Mouse (Mus musculus): Measurements from ENCODE around the gene Tcte1. TPM values are rescaled to one million over a fixed set of nuclear protein-coding genes. Genes with fewer than 3 reads are reported as not detected.

The Tcte1 gene
- polyA plus RNA-seq, 1 experiment from 2014 or later = 1.1 TPM

DNA sequence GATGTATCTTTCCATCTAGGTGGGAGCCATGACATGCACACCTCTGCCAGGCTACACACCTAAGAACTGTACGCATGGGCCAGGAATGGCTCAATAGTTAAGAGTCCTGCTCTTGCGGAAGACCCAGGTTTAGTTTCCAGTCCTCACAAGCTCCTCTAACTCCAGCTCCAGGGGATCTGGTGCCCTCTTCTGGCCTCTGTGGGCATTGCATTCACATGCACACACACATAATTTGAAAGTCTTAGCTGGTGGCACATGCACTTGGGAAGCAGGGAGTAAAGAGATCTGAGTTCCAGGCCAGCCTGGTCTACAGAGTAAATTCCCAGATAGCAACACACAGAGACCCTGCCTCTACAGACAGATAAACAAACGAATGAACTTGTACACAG is 63.2 kb downstream of the Tcte1 start:
- Histone ChIP-seq H3K36me3 (replicated peaks) (peaks cover 38% of the 10 kb centered on the region), H3K27me3 (replicated peaks; ENCODE audit: low read depth, poor library complexity, severe bottlenecking) (no peaks in the 10 kb centered on the region), H3K27ac (replicated peaks) (peak overlapping the region; percentile 87; the same call in 1 of the 2 replicates), H3K9me3 (peaks cover 4% of the 10 kb centered on the region; the same call in 1 of the 2 replicates), H3K4me1 (peaks cover 46% of the 10 kb centered on the region), H3K4me3 (no peak overlapping the region)
- 96% methylated on average over 3 of the region's 3 CpGs for WGBS
- DNase-seq (ENCODE audit: low spot score) = peak; percentile 50

DNA sequence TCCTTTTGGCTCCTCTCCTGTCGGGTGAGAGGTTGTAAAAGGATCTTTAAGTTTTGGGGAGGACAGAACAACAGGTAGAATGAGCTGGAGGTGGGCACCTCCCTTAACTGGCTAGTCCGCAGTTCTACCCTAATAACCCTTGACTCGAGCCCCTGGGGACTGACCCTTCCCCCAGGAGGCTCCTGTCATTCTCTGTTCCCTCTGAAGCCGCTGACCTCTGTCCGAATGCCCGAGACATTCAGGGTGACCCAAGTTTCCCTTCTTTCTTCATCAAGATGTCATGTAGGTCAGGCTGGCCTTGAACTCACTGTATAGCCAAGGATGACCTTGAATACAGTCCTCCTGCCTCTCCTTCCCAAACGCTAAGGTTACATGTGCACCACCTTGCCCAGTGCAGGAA is 65.1 kb downstream of the Tcte1 start:
- H3K27ac ChIP-seq (replicated peaks) = no peak overlapping the region
- H3K4me3 ChIP-seq = no peak overlapping the region
- H3K4me1 ChIP-seq = peaks cover 62% of the 10 kb centered on the region
- H3K9me3 ChIP-seq = peaks cover 4% of the 10 kb centered on the region; the same call in 1 of the 2 replicates
- no peak for DNase-seq (ENCODE audit: low spot score)
- peaks cover 38% of the 10 kb centered on the region for H3K36me3 ChIP-seq (replicated peaks)
- peaks cover 15% of the 10 kb centered on the region for H3K27me3 ChIP-seq (replicated peaks; ENCODE audit: low read depth, poor library complexity, severe bottlenecking)
- WGBS = 92% methylated on average over 7 of the region's 7 CpGs

DNA sequence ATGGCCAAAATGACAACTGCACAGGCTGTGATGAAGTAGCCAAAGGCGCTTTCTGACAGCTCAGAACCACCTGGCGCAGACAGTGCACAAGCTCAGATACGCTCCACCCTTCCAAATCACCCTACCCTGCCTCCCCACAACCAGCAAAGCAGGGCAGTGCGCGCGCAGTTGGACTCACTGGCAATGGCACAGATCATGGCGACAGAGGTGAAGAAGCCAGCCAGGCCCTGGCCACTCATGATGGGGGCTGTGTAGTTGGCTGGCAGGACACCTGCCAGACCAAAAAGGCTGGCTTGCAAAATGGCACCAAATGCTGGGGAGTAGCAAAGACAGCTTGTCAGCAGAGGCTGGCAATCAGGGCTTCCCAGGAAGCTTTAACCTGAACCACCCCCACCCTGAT is 66.0 kb downstream of the Tcte1 start:
- WGBS = 96% methylated on average over 7 of the region's 7 CpGs

DNA sequence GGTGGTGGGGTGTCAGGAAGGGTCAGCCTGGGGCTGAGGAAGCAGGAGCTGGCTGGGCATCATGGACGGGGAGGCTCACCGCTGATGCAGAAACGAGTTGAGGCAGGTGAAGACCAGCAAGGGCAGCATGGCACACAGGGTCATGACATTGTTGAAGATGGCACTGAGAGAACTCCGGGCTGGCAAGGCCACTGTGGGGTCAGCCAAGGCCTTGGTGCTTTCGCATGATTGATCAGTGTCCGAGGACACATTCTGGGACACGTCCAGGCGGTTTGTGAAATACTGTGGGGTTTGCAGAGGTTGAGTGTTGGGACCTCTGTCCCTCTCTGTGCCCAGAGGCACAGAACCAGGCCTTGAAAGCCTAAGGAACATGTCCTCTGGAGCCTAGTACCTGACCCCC is 66.6 kb downstream of the Tcte1 start:
- 0 out of 2 replicates have a peak overlapping the region, but pooled peaks have one; percentile 40 for H3K27ac ChIP-seq (replicated peaks)

More for the DNA sequence above, 66.0 kb downstream of the Tcte1 start:
- Histone ChIP-seq H3K27ac (replicated peaks) (no peak overlapping the region), H3K9me3 (peaks cover 4% of the 10 kb centered on the region; the same call in 1 of the 2 replicates), H3K27me3 (replicated peaks; ENCODE audit: low read depth, poor library complexity, severe bottlenecking) (peaks cover 24% of the 10 kb centered on the region), H3K4me3 (no peak overlapping the region), H3K4me1 (peaks cover 66% of the 10 kb centered on the region), H3K36me3 (replicated peaks) (peaks cover 38% of the 10 kb centered on the region)
- DNase-seq (ENCODE audit: low spot score) = no peak

DNA sequence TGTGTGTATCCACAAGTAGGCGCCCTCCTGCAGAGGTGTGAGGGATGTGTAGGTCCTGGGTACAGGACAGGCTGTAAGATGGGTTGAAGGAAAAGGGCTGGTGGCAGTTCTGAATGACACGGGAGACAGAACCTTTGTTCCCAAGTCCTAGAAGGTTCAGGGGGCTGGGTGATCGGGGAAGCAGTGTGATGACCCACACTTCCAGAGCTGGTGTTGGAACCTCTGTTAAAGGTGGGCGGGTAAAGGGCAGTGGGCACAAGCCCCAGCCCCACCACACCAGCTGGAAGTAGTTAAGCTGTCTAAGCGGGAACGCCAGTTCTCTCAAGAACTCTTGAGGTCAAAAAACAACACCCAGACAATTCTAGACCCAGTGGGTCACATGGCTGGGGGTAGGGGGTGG is 67.2 kb downstream of the Tcte1 start:
- peaks cover 36% of the 10 kb centered on the region for H3K27me3 ChIP-seq (replicated peaks; ENCODE audit: low read depth, poor library complexity, severe bottlenecking)
- H3K36me3 ChIP-seq (replicated peaks) = peaks cover 38% of the 10 kb centered on the region
- DNase-seq (ENCODE audit: low spot score) = no peak
- peaks cover 66% of the 10 kb centered on the region for H3K4me1 ChIP-seq
- WGBS = 63% methylated on average over 6 of the region's 6 CpGs
- peaks cover 4% of the 10 kb centered on the region; the same call in 1 of the 2 replicates for H3K9me3 ChIP-seq
- peak overlapping the region; percentile 40; the same call in 1 of the 2 replicates for H3K27ac ChIP-seq (replicated peaks)
- H3K4me3 ChIP-seq = no peak overlapping the region

More for the DNA sequence above, 66.6 kb downstream of the Tcte1 start:
- Histone ChIP-seq H3K27me3 (replicated peaks; ENCODE audit: low read depth, poor library complexity, severe bottlenecking) (peaks cover 30% of the 10 kb centered on the region), H3K36me3 (replicated peaks) (peaks cover 38% of the 10 kb centered on the region), H3K4me3 (no peak overlapping the region), H3K9me3 (peaks cover 4% of the 10 kb centered on the region; the same call in 1 of the 2 replicates), H3K4me1 (peaks cover 66% of the 10 kb centered on the region)
- DNase-seq (ENCODE audit: low spot score) = no peak
- 94% methylated on average over 8 of the region's 8 CpGs for WGBS

DNA sequence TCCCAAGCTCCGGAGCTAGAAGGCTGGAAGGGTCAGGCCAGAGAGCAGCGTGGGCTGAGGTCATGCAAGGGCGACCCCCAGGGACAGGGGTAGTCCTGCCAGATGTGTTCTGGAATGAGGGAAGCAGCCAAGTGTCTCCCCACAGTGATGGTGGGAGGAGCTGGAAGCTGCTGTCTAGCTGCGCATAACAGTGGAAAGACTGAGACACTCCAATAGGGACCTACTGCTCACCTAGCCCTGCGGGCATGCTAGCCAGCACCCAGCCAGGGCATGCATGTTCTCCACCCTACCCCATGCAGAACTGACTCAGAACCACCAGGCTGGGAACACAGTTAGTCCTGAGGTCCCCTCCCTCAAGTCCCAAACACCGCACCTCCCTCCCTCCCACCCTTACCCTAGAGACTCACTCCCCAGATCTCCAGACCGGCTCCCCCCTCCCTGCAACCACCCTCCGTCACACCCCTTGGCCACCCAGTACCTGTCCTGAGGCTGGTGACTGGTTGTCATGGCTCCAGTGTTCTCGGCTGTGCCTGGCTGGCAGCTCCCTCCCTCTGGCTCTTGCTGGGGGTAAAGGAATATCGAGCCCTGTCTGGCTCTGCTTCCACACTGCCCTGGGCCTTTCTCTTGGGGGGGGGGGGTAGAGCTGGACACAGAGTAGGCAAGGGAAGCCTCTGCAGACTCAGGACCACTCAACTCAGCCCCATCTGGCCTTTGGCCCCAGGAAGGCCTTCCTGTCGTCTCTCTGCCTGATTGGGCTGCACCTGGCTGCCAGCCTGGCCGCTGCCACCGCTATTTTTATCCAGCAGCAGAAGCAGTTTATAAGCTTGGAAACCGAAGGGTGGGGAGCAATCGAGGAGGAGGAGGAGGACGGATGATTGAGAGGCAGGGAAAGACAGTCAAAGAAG is 68.7 kb downstream of the Tcte1 start:
- peaks cover 51% of the 10 kb centered on the region for H3K27me3 ChIP-seq (replicated peaks; ENCODE audit: low read depth, poor library complexity, severe bottlenecking)
- H3K27ac ChIP-seq (replicated peaks) = peak overlapping the region; percentile 53
- WGBS = 44% methylated on average over 16 of the region's 16 CpGs
- peak overlapping the region; percentile 68 for H3K4me3 ChIP-seq
- peaks cover 29% of the 10 kb centered on the region for H3K36me3 ChIP-seq (replicated peaks)
- H3K9me3 ChIP-seq = no peaks in the 10 kb centered on the region; the same call in 1 of the 2 replicates
- no peak for DNase-seq (ENCODE audit: low spot score)
- H3K4me1 ChIP-seq = peaks cover 71% of the 10 kb centered on the region

Other genes with a start within 250 kb of the Tcte1 start
- gene Cdc5l, start 89.7 kb upstream of the Tcte1 start, polyA plus RNA-seq (2016; fragmentation: Nextera tagmentation; extraction: Ambion mirVana) = 66.7 and 68.9 TPM in 2 replicates
- 0.39 and 0.55 TPM in 2 replicates for gene Spats1, start 48.0 kb upstream of the Tcte1 start, polyA plus RNA-seq (2016; fragmentation: Nextera tagmentation; extraction: Ambion mirVana)
- gene Aars2, start 16.6 kb upstream of the Tcte1 start, polyA plus RNA-seq (2016; fragmentation: Nextera tagmentation; extraction: Ambion mirVana) = 33.7 and 36.0 TPM in 2 replicates
- 5.8 and 8.3 TPM in 2 replicates for gene Tmem151b, start 26.2 kb downstream of the Tcte1 start, polyA plus RNA-seq (2016; fragmentation: Nextera tagmentation; extraction: Ambion mirVana)
- gene Nfkbie, start 32.3 kb downstream of the Tcte1 start, polyA plus RNA-seq (2016; fragmentation: Nextera tagmentation; extraction: Ambion mirVana) = 6.6 and 7.1 TPM in 2 replicates
- gene Slc35b2, start 40.4 kb downstream of the Tcte1 start, polyA plus RNA-seq (2016; fragmentation: Nextera tagmentation; extraction: Ambion mirVana) = 95.8 and 101 TPM in 2 replicates
- 2,187 and 2,215 TPM in 2 replicates for gene Hsp90ab1, start 49.8 kb downstream of the Tcte1 start, polyA plus RNA-seq (2016; fragmentation: Nextera tagmentation; extraction: Ambion mirVana)
- 53.4 and 58.1 TPM in 2 replicates for gene Slc29a1, start 76.2 kb downstream of the Tcte1 start, polyA plus RNA-seq (2016; fragmentation: Nextera tagmentation; extraction: Ambion mirVana)
- gene Mymx, start 78.7 kb downstream of the Tcte1 start, polyA plus RNA-seq (2016; fragmentation: Nextera tagmentation; extraction: Ambion mirVana) = 0.39 TPM in 2 replicates
- gene Capn11, start 135.9 kb downstream of the Tcte1 start, polyA plus RNA-seq (2016; fragmentation: Nextera tagmentation; extraction: Ambion mirVana) = 0.81 and 0.84 TPM in 2 replicates
- gene Mrpl14, start 162.9 kb downstream of the Tcte1 start, polyA plus RNA-seq (2016; fragmentation: Nextera tagmentation; extraction: Ambion mirVana) = 156 and 170 TPM in 2 replicates
- 41.6 and 51.6 TPM in 2 replicates for gene Tmem63b, start 163.5 kb downstream of the Tcte1 start, polyA plus RNA-seq (2016; fragmentation: Nextera tagmentation; extraction: Ambion mirVana)
- not detected in 2 replicates for gene 1600014C23Rik, start 210.4 kb downstream of the Tcte1 start, polyA plus RNA-seq (2016; fragmentation: Nextera tagmentation; extraction: Ambion mirVana)